Mouse (Mus musculus): ENCODE measurements around the gene Ankrd44. TPM values are rescaled to one million over a fixed set of nuclear protein-coding genes. Genes with fewer than 3 reads are reported as not detected.

The Ankrd44 gene
- polyA plus RNA-seq, 1 experiment from 2014 or later, result 23.0 TPM

- Histone ChIP-seq H3K4me2 (replicated peaks) (no peak overlapping the region), H3K4me3 (no peak overlapping the region), H3K9ac (no peak overlapping the region), H3K27me3 (no peaks in the 10 kb centered on the region), H3K9me3 (no peaks in the 10 kb centered on the region), H3K27ac (no peak overlapping the region), H3K4me1 (peaks cover 3% of the 10 kb centered on the region; the same call in 1 of the 2 replicates), H3K36me3 (no peaks in the 10 kb centered on the region)
- 72% methylated on average over 2 of the region's 2 CpGs for WGBS
- no peak for ATAC-seq (ENCODE audit: low FRiP score, low read depth)
These were observed 131.5 kb downstream of the Ankrd44 start for GRCm38 (mm10) chr1:54794709-54795108.

GRCm38 (mm10) chr1:54791406-54791805 is 134.8 kb downstream of the Ankrd44 start:
- H3K9ac ChIP-seq, result no peak overlapping the region
- no peaks in the 10 kb centered on the region for H3K36me3 ChIP-seq
- H3K4me3 ChIP-seq, result no peak overlapping the region
- no peak overlapping the region for H3K27ac ChIP-seq
- no peaks in the 10 kb centered on the region for H3K27me3 ChIP-seq
- H3K9me3 ChIP-seq, result no peaks in the 10 kb centered on the region
- no peak for ATAC-seq (ENCODE audit: low FRiP score, low read depth)
- H3K4me1 ChIP-seq, result peaks cover 16% of the 10 kb centered on the region
- 55% methylated on average over 3 of the region's 3 CpGs for WGBS
- no peak overlapping the region for H3K4me2 ChIP-seq (replicated peaks)

GRCm38 (mm10) chr1:54789327-54789960 is 136.7 kb downstream of the Ankrd44 start:
- Histone ChIP-seq H3K27me3 (no peaks in the 10 kb centered on the region), H3K36me3 (no peaks in the 10 kb centered on the region), H3K4me3 (no peak overlapping the region), H3K27ac (no peak overlapping the region), H3K9me3 (no peaks in the 10 kb centered on the region), H3K4me1 (peaks cover 16% of the 10 kb centered on the region), H3K4me2 (replicated peaks) (no peak overlapping the region), H3K9ac (no peak overlapping the region)
- ATAC-seq (ENCODE audit: low FRiP score, low read depth), result no peak; the same call in 1 of the 2 replicates
- 33% methylated on average over 7 of the region's 7 CpGs for WGBS

DNA sequence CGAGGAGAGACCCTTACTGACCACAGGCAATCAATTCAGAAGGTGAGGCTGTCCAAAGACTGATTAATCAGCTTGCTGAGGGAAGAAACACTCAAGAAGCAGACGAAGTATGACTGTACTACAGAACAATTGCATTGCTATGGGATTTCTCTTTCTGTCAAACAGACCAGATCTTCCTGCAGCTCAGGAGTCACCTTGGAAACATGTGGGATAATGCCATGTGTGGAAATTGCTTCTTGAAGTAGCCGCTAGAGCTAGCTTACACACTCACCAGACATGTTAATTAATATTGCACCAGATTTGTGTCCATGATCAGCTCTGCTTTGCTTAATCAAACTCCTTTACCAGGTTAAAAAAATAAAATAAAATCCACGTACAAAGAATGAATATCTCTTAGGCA is 137.8 kb downstream of the Ankrd44 start:
- Histone ChIP-seq H3K27ac (no peak overlapping the region), H3K9me3 (no peaks in the 10 kb centered on the region), H3K27me3 (no peaks in the 10 kb centered on the region), H3K36me3 (no peaks in the 10 kb centered on the region), H3K4me3 (no peak overlapping the region), H3K4me1 (peaks cover 16% of the 10 kb centered on the region), H3K4me2 (replicated peaks) (no peak overlapping the region), H3K9ac (no peak overlapping the region)
- ATAC-seq (ENCODE audit: low FRiP score, low read depth), result no peak
- WGBS, result 65% methylated on average over 4 of the region's 4 CpGs

DNA sequence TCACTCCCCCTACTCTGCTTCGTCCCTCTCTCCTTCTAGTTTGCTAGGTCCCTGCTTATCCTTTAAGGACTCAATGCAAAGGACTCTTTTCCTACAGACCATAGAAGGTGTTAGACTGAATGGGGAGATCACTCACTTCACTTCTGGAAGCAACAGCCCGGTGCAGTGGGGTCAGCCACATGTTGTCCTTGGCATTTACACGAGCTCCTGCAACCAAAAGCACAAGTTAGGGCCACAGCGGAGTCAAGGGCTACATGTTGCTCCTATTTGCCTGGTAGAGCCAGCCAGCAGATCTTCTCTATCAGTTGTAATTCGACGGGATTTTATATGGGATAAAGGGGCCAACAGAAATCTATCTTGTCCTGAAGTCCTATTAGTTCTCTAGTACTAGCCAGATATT is 148.0 kb downstream of the Ankrd44 start:
- 92% methylated on average over 6 of the region's 6 CpGs for WGBS
- Histone ChIP-seq H3K9me3 (no peaks in the 10 kb centered on the region), H3K9ac (no peak overlapping the region), H3K4me2 (replicated peaks) (no peak overlapping the region), H3K27ac (no peak overlapping the region), H3K36me3 (no peaks in the 10 kb centered on the region), H3K27me3 (no peaks in the 10 kb centered on the region), H3K4me1 (no peaks in the 10 kb centered on the region), H3K4me3 (no peak overlapping the region)
- no peak for ATAC-seq (ENCODE audit: low FRiP score, low read depth)

DNA sequence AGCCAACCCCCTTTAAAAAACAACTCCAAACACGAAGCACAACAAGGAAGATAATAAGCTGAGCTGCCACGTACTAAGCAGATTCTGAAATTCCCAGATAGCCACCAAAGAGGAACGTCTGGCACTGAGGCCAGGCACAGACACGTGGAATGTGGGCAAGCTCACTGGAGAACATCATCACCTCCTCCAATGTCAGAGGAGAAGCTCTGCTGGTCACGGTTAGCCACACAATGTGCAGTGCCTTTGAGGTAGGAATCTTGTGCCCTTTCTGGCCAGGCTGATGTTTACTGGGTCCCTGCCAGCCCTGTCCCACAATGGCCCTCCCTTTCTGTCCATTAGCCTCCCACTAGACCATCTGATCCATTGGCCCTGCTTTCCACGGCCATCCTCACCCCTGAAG is 149.1 kb downstream of the Ankrd44 start:
- Histone ChIP-seq H3K9me3 (no peaks in the 10 kb centered on the region), H3K27me3 (no peaks in the 10 kb centered on the region), H3K27ac (no peak overlapping the region), H3K4me2 (replicated peaks) (no peak overlapping the region), H3K4me3 (no peak overlapping the region), H3K36me3 (no peaks in the 10 kb centered on the region), H3K9ac (no peak overlapping the region), H3K4me1 (no peaks in the 10 kb centered on the region)
- ATAC-seq (ENCODE audit: low FRiP score, low read depth), result no peak
- WGBS, result 74% methylated on average over 6 of the region's 6 CpGs

- WGBS, result 55% methylated on average over 8 of the region's 8 CpGs
- Histone ChIP-seq H3K36me3 (0 out of 2 replicates have a peak, but pooled peaks cover 3% of the 10 kb centered on the region), H3K4me2 (replicated peaks) (no peak overlapping the region), H3K27me3 (no peaks in the 10 kb centered on the region), H3K9me3 (no peaks in the 10 kb centered on the region), H3K27ac (no peak overlapping the region), H3K9ac (no peak overlapping the region), H3K4me3 (no peak overlapping the region), H3K4me1 (no peaks in the 10 kb centered on the region)
- ATAC-seq (ENCODE audit: low FRiP score, low read depth), result no peak
These were observed 150.1 kb downstream of the Ankrd44 start for GRCm38 (mm10) chr1:54776116-54776515.

DNA sequence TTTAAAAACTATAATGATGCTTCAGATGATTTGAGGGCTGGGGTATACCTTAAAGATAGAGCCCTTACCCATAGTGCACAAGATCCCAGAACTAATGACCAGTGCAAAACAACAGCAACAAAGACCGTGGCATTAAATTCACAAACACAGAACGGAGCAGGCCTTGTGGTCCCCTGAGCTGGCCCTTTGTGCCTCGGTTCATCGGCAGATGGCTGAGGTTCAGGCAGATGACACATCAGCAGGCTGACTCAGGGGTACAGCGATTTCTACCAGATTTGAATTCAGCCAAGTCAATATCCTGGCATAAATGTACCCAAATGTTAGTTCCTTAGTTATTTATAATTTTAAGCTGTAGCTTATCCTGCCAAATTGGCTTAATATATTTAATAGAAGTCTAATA is 153.3 kb downstream of the Ankrd44 start:
- WGBS, result 89% methylated on average over 5 of the region's 5 CpGs
- H3K27me3 ChIP-seq, result no peaks in the 10 kb centered on the region

GRCm38 (mm10) chr1:54771471-54771870 is 154.7 kb downstream of the Ankrd44 start:
- 0 out of 2 replicates have a peak, but pooled peaks cover 3% of the 10 kb centered on the region for H3K36me3 ChIP-seq
- WGBS, result 91% methylated on average over 3 of the region's 3 CpGs
- H3K4me3 ChIP-seq, result no peak overlapping the region
- H3K27me3 ChIP-seq, result no peaks in the 10 kb centered on the region
- H3K9ac ChIP-seq, result no peak overlapping the region
- H3K27ac ChIP-seq, result no peak overlapping the region
- H3K4me2 ChIP-seq (replicated peaks), result no peak overlapping the region
- H3K9me3 ChIP-seq, result peaks cover 3% of the 10 kb centered on the region; the same call in 1 of the 2 replicates
- no peak for ATAC-seq (ENCODE audit: low FRiP score, low read depth)
- H3K4me1 ChIP-seq, result no peaks in the 10 kb centered on the region

More for the DNA sequence above, 153.3 kb downstream of the Ankrd44 start:
- H3K36me3 ChIP-seq, result 0 out of 2 replicates have a peak, but pooled peaks cover 3% of the 10 kb centered on the region
- peaks cover 3% of the 10 kb centered on the region; the same call in 1 of the 2 replicates for H3K9me3 ChIP-seq
- H3K4me2 ChIP-seq (replicated peaks), result no peak overlapping the region
- H3K9ac ChIP-seq, result no peak overlapping the region
- no peak for ATAC-seq (ENCODE audit: low FRiP score, low read depth)
- no peak overlapping the region for H3K27ac ChIP-seq
- no peak overlapping the region for H3K4me3 ChIP-seq
- no peaks in the 10 kb centered on the region for H3K4me1 ChIP-seq

- no peak for ATAC-seq (ENCODE audit: low FRiP score, low read depth)
- no peaks in the 10 kb centered on the region for H3K27me3 ChIP-seq
- WGBS, result 70% methylated on average over 3 of the region's 3 CpGs
These were observed 159.0 kb downstream of the Ankrd44 start for GRCm38 (mm10) chr1:54767221-54767620.

DNA sequence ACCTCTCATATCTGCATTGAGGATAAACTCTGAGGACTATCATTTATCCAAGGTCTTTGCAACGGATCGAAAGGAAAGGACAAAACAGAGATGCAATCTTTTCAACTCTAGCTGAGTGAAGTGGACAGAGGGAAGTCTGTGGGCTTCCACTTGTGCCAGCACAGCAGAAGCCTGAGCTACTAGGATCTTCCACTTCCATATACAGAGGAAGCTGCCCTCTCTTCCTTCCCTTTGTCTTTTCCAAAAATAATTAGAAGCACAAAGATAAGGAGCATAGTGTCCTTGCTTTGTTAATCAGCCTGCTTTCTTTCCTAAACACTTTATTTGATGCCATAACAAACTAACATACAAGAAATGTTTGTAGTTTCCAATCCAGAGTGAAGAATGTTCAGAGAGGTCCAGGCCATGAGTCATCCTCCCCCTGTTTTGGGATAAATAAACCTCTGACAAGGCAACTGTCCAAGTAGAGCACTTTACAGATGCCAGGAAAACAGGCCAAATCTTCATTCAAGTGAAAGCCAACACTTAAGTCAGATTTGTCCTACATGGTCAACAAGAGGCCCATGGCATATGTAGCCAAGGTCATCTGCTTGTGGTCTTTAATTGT is 160.5 kb downstream of the Ankrd44 start:
- Histone ChIP-seq H3K4me2 (replicated peaks) (no peak overlapping the region), H3K27me3 (no peaks in the 10 kb centered on the region), H3K4me1 (no peaks in the 10 kb centered on the region), H3K9me3 (peaks cover 1% of the 10 kb centered on the region; the same call in 1 of the 2 replicates), H3K9ac (no peak overlapping the region), H3K27ac (no peak overlapping the region), H3K36me3 (peaks cover 25% of the 10 kb centered on the region), H3K4me3 (no peak overlapping the region)
- ATAC-seq (ENCODE audit: low FRiP score, low read depth), result no peak
- WGBS, result 94% methylated on average over 2 of the region's 2 CpGs

More at GRCm38 (mm10) chr1:54767221-54767620, 159.0 kb downstream of the Ankrd44 start:
- H3K36me3 ChIP-seq, result peaks cover 18% of the 10 kb centered on the region
- H3K4me2 ChIP-seq (replicated peaks), result no peak overlapping the region
- H3K9ac ChIP-seq, result no peak overlapping the region
- H3K9me3 ChIP-seq, result peaks cover 3% of the 10 kb centered on the region; the same call in 1 of the 2 replicates
- H3K27ac ChIP-seq, result no peak overlapping the region
- H3K4me3 ChIP-seq, result no peak overlapping the region
- H3K4me1 ChIP-seq, result no peaks in the 10 kb centered on the region

DNA sequence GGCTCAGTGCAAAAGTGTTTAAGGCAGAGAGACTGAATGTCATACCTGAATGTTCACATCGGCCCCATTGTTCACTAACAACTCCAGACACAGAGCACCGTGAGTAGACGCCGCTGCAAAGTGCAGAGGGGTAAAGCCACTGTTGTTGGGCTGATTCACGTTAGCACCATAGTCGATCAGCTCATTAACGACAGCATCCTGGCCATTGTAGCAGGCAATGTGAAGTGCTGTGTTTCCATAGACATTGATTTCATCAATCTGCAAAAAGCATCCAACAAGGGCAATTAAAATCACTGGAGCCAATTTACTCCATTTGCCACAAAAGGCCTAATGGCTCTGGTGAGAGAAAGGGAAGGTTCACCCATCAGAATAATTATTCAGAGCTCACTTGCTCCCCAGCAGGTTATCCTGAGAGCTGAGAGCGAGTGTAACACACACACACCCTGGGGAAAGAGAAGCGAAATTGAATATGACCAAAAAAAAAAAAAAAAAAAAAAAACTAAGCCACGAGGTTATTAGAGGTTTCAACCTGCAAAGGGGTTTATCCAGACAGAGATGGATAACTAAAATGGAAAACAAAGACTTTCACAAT is 163.9 kb downstream of the Ankrd44 start:
- no peak overlapping the region for H3K27ac ChIP-seq
- H3K9me3 ChIP-seq, result no peaks in the 10 kb centered on the region
- no peak overlapping the region for H3K9ac ChIP-seq
- no peak for ATAC-seq (ENCODE audit: low FRiP score, low read depth)
- H3K4me3 ChIP-seq, result no peak overlapping the region
- no peak overlapping the region for H3K4me2 ChIP-seq (replicated peaks)
- no peaks in the 10 kb centered on the region for H3K27me3 ChIP-seq
- 78% methylated on average over 10 of the region's 10 CpGs for WGBS
- no peaks in the 10 kb centered on the region for H3K4me1 ChIP-seq
- peaks cover 25% of the 10 kb centered on the region for H3K36me3 ChIP-seq
